Mouse (Mus musculus) B cell, adult 67 days (primary cell): ENCODE measurements around the gene Cidec. TPM values are rescaled to one million over a fixed set of nuclear protein-coding genes. Genes with fewer than 3 reads are reported as not detected.

Experiments used
- total RNA-seq, 2 experiments: library from RNA; stranded (reverse); gene quantifications; 4 replicates each; pipeline ENCODE4 v1.2.4; 2023

Cidec gene
- not detected for total RNA-seq

DNA sequence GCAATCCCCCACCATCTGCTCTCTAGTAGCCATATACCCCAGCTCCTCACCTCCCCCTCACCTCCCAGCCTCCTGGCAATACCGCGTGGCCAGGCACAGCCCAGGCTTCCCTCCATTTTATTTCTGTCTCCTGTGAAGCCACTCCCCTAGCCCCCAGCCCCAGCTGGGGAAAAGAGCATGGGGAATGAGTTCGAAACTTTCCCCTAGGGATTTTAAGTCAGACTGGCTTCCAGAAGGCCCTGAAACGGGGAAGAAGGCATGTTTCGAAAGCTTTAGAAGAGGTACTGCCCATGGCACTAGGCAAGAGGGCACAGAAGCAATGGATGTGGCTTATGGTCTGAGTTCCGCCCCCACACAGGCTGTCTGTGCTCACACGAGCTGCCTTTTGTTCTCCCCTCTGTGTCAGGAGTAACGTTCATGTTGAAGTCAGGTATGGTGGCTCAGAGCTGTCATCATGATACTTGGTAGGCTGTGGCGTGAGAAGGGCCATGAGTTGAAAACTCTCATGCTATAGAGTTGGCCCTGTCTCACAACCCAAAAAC lies at the start of gene Cidec:
TSS of gene Cidec (minus strand) at position 97 of the 542 bp plus-strand sequence.

DNA sequence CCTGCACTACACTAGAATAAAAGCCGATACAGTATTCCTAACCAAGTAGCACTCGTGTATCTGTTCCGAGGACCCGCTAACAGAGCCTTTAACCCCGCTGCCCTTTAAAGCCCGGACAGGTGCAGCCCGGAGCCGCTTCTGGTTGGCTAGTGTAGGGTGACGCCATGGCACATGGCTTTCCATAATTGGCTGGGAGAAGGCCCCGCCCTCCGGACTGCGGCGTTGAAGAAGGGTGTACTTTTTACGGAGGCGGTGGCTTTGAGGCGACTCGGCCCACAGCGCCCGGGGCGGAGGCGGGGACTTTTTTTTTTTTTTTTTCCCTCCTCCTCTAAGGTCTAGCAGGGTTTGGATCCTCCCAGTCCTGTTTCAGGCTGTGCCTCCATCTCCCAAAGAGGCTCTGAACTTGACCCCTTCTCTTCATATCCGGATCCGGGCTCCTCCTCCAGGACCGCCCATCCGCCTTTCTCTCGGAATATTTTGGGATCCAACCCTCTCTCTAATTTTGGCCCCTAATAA lies 47.6 kb upstream of the Cidec start, which contains the start of gene Creld1:
TSS of gene Creld1 (plus strand) at position 198 of the 516 bp plus-strand sequence.

DNA sequence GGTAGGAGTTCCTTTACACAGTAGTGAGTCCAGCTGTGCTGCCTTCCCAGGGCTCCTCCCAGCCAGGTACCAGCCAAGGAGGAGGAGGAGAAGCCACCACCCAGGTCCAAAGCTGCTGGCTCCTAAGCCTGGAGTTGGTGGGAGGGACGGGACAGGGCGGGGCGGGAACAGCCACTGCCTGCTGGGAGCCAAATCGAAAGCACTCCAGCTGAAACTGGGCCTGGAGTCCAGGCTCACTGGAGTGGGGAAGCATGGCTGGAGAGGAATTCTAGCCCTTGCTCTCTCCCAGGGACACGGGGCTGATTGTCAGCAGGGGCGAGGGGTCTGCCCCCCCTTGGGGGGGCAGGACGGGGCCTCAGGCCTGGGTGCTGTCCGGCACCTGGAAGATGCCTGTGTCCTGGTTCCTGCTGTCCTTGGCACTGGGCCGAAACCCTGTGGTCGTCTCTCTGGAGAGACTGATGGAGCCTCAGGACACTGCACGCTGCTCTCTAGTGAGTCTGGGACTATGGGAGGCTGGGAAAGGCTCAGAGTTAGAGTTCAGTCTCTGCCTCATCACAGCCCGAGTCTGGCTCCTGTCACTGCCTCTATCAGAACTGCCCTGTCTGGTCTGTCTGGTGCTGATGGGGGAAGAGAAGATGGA lies 35.9 kb upstream of the Cidec start, which contains the start of gene Il17rc:
TSS of gene Il17rc (plus strand) at position 131 of the 640 bp plus-strand sequence.

DNA sequence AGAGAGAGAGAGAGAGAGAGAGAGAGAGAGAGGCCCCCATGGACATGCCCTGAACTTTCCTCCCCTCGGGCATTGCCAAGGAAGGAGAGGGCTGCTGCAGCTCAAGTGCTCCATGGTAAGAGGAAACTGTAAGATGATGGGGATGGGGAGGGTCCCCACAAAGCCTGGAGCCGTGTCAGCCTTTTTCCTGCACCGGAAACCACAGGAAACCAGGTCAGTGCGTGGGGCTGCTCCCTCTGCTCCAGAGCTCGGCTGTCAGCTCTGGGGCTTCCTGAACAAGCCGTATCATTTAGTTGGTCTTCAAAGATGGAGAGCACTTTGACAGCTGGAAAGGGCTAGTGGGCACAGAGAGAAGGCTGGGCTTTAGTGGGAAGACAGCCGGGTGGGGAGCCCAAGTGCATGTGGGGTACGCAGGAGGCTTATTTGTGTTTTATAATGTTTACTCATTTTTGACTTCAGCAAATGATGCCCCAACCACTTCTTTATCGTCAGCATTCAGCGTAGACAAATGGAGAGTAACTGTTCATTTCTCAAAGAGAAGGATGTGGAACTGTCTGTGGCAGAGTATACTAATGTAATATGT lies 22.5 kb upstream of the Cidec start, which contains the start of gene Il17re:
TSS of gene Il17re (plus strand) at position 533 of the 583 bp plus-strand sequence.

DNA sequence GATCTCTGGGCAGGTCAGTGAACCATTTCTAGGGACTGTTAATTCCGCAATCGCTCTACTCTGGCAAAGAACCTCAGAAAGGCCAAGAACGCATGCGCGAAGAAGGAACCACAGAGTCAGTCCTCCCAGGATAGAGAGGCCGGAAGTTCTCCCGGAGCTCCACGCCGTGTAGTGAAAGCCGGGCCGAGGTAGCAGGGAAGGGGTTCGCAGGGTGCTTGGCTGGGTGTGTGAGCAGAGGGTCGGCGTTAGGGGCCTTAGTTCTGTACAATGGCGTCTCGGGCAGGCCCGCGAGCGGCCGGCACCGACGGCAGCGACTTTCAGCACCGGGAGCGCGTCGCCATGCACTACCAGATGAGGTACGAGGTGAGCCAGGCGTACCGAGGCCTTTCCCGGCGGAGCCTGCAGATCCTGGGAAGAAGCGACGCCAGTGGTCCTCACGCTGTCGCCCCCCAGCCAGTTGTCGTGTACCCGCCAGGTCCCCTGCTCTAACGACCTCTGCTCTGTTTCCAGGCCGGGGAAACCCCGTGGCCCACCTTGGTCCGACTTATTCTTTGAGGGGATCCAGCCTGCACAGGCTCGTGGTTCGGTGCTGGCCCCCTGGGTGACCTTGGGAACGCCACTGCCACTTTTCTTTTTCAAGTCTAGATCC lies 7.0 kb upstream of the Cidec start, which contains the start of gene Jagn1:
TSS of gene Jagn1 (plus strand) at position 128 of the 649 bp plus-strand sequence.

DNA sequence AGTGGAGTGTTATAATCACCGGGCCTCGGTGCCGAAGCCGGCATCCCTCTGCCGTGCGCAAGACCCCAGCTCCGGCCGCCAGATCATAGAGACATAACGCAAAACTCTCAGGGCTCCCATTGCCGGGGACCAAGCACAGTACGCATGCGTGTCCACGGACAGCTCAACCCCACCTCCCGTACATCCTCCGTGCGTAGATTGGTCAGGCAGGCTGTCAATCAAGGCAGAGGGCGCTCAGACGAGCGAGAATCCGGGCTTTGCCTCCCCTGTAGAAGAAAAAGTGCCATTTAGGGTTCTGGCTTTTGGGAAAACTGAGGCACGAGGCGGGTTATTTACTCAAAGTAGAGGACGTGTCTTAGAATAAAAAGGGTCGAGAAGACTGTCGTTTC lies 16.4 kb downstream of the Cidec start, which contains the start of gene Rpusd3:
TSS of gene Rpusd3 (minus strand) at position 142 of the 389 bp plus-strand sequence.

DNA sequence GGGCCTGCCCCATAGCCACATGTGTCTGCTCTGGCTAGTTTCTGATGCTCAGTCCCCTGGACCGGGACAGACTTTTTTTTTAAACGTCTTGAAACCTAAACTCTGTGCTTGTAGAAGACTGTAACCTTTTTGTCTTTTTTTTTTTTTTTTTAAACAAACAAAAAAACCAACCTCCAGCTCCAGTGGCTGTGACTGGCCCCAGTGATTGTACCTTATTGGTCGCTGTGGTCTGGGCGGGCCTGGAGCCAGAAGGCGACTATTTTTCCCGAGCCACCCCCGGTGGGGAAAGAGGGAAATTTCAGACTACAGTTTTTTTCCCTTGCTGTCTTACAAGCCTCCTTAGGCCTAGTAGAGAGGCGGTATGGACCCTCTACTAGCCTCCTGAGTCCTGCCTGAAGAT lies 46.6 kb downstream of the Cidec start, which contains the start of gene Ttll3:
TSS of gene Ttll3 (plus strand) at position 301 of the 400 bp plus-strand sequence.

DNA sequence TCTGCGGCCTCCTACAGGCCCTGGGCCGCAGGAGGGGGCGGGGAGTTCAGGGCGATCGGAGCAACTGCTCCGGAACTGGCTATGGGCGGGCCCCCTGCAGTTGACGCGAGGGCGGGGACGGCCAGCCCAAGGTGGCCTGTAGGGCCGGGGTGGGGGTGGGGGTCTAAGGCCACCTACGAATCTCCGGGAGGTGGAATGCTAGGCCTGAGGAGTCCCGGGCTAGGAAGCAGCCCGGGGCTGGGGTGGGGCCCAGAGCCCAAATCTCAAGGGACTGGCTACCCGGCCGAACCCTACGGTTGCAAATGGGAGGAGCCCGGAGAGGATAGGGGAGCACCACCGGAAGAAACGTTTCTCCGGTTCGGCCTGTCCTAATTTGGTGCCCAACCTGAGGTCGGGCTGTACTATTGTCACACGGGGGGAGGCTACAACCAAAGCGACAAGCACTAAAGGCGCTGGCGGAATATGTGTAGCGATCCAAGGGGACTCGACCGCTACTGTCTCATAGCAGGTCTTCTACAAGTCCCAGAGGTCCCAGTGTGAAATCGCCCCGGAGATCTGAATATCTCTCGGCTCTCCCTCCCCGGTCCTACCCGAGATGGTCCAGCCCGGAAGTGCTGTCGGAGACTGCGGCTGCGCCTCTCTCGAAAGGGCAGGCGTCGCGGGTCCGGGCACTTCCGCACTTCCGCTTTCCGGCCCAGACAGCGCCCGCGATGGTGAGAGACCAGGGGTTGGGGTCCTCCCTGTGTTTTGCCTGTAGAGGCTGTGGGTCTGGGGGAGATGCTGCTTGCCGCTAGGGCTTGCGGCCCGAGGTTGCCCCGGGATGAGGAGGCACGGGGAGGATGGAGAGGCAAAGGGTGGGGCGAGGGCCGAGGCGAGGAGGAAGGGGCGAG lies 57.8 kb downstream of the Cidec start, which contains the start of the genes Tada3 and Arpc4:
TSS of gene Tada3 (minus strand) at position 388 of the 890 bp plus-strand sequence.
TSS of gene Arpc4 (plus strand) at position 620 of the 890 bp plus-strand sequence.

Other genes starting within 250 kb of the Cidec start
- 1 to 10 TPM; 1.8 to 2.5 TPM for gene Lhfpl4, start 240.4 kb downstream of the Cidec start, total RNA-seq
- 10 to 100 TPM; 54.7 to 59.5 TPM for gene Mtmr14, start 197.9 kb downstream of the Cidec start, total RNA-seq
- gene Cpne9, start 153.5 kb downstream of the Cidec start, total RNA-seq = 1 to 10 TPM; 2.4 to 3.3 TPM
- gene Brpf1, start 128.6 kb downstream of the Cidec start, total RNA-seq = 10 to 100 TPM; 69.4 to 82.0 TPM
- 10 to 100 TPM; 12.7 to 18.1 TPM for gene Ogg1, start 108.8 kb downstream of the Cidec start, total RNA-seq
- gene Camk1, start 91.8 kb downstream of the Cidec start, total RNA-seq = under 1 TPM in 1 of 2 experiments, not detected in 1; 0.92 TPM
- 10 to 100 TPM; 26.7 to 30.5 TPM for gene Tada3, start 57.9 kb downstream of the Cidec start, total RNA-seq
- 100 to 1,000 TPM; 262 to 268 TPM for gene Arpc4, start 57.6 kb downstream of the Cidec start, total RNA-seq
- gene Ttll3, start 46.5 kb downstream of the Cidec start, total RNA-seq = 10 to 100 TPM; 44.8 to 59.3 TPM
- 10 to 100 TPM; 15.3 to 17.0 TPM for gene Rpusd3, start 16.4 kb downstream of the Cidec start, total RNA-seq
- 10 to 100 TPM; 18.3 to 23.0 TPM for gene Jagn1, start 6.8 kb upstream of the Cidec start, total RNA-seq
- gene Il17re, start 22.7 kb upstream of the Cidec start, total RNA-seq = not detected
- gene Il17rc, start 35.7 kb upstream of the Cidec start, total RNA-seq = under 1 TPM in 1 of 2 experiments, not detected in 1; 0.42 TPM
- gene Creld1, start 47.5 kb upstream of the Cidec start, total RNA-seq = 10 to 100 TPM; 19.6 to 20.8 TPM
- gene Prrt3, start 66.2 kb upstream of the Cidec start, total RNA-seq = under 1 TPM; 0.32 to 0.47 TPM
- gene Emc3, start 95.9 kb upstream of the Cidec start, total RNA-seq = 10 to 100 TPM; 76.8 to 77.6 TPM
- 1 to 10 TPM in 1 of 2 experiments, under 1 TPM in 1; 0.80 to 1.7 TPM for gene Fancd2, start 95.9 kb upstream of the Cidec start, total RNA-seq
- not detected for gene Fancd2os, start 165.0 kb upstream of the Cidec start, total RNA-seq
- 100 to 1,000 TPM; 117 to 135 TPM for gene Brk1, start 169.0 kb upstream of the Cidec start, total RNA-seq
- gene Vhl, start 188.2 kb upstream of the Cidec start, total RNA-seq = 10 to 100 TPM; 27.2 to 34.6 TPM
- 100 to 1,000 TPM; 172 to 175 TPM for gene Irak2, start 202.7 kb upstream of the Cidec start, total RNA-seq